Mouse (Mus musculus): Measurements from ENCODE around the gene Scn9a.

GRCm38 (mm10) chr2:66439764-66440471, 194.8 kb downstream of the Scn9a start:
- TF ChIP-seq CTCF (IDR thresholded peaks at IDR 0.05; ENCODE audit: control insufficient read depth, insufficient read depth, insufficient read length) (no peak), CEBPB (IDR thresholded peaks at IDR 0.05; ENCODE audit: low read depth) (no peak), FOSL1 (IDR thresholded peaks at IDR 0.05; ENCODE audit: insufficient read depth, low read length, poor library complexity, severe bottlenecking) (no peak), USF1 (IDR thresholded peaks at IDR 0.05; ENCODE audit: low read depth) (no peak), MAX (IDR thresholded peaks at IDR 0.05) (no peak), MYOD1 (IDR thresholded peaks at IDR 0.05; ENCODE audit: control insufficient read depth, insufficient read length, low read depth) (no peak), MYOG (IDR thresholded peaks at IDR 0.05; ENCODE audit: control insufficient read depth, extremely low read depth, insufficient read length) (no peak)

Data from C2C12 (cell line).